Mouse (Mus musculus): Measurements from ENCODE around the gene P2rx3. TPM values are rescaled to one million over a fixed set of nuclear protein-coding genes. Genes with fewer than 3 reads are reported as not detected.

The P2rx3 gene
- not detected for total RNA-seq (2023)

DNA sequence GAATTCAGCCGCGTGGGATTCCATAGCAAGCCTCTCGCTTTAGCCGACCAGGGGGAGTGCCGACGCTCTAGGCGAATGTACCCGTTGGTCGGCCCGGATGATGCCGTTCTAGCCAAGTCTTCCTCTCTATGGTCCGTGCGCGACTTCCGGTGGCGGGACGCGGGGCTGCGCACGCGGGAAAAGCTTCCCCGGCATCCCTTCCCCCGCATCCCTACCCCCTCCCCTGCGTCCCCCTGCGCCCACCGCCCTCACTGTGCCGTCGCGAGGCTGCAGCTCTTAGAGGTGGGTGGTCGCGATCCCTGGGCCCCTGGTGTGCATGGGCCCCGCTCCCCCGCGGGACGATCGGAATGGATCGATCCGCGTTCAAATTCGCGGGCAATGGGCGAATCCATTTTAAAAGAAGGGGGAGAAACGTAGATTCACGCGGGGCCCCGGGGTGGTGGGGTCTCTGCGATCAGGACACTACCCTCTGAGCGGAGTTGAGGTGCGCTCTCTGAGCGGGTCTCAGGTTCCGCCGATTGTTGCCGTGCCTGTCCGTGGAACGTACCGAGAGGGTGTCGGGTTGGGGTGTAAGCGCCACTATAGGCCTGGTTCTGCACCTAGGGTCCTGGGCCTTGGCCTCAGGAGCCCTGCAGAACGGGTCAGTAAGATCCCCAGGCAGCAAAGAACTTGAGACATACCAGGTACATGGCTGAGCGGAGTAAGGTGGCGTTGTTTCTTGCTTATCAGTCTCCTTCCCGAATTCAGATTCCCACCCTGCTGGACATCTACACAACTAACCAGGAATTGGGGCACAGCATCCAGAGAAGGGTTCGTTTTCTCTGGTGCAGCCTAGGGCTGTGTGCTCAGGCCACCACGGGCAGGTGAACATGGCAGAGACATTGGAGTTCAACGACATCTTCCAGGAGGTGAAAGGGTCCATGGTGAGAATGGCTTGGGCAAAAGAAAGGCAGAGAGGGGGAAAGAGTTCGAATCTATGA, at the start of gene P2rx3, which contains the start of gene Ssrp1:
TSS of gene P2rx3 (minus strand) at position 416 of the 980 bp plus-strand sequence.
TSS of gene Ssrp1 (plus strand) at position 188 of the 980 bp plus-strand sequence.

DNA sequence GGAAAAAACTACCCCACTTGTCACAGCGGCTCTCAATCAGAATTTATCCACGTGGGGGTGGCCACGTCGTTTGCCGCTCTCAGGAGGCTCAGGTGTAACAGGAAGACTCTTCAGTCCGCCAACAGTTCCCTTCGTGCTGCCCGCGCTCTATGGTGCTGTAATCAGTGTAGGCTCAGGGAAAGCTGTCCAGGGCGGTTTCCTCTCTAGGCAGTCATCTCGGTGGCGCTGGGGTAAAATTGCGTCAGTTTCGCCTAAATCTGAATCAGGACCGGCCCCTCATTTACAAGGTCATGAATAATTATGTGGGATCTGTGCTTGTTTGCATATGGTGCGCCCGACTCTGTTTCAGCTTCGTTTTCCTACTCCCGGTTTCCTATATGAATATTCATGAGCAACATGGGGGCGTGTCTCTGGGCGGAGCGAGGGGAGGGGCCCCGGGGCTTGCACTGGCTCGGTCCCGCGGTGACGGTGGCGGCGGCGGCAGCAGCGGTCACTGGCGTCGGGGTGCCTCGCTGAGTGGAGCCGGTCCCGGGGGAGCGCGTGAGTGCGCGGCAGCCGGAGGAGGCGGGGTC, 10.4 kb upstream of the P2rx3 start, which contains the start of gene Tnks1bp1:
TSS of gene Tnks1bp1 (plus strand) at position 427 of the 572 bp plus-strand sequence.

DNA sequence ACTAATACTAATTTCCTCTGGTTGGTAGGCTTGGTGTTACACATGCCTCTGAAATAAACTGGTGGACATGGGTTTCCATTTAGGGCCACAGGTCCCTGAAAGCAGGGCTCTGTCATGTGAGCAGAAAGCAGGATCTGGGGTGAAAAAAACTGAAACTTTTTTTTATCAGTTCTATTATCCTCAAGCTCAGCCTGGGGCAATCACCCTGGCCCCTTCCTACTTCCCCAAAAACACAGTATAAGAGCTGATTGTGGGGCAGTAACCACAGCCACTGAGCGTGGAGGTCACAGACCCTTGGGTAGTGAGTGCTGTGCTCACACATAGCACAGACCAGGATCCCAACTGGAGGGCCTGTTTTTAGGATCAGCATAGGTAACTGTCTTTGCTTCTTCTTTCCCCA, 49.3 kb downstream of the P2rx3 start, which contains the start of gene Prg3:
TSS of gene Prg3 (plus strand) at position 286 of the 400 bp plus-strand sequence.

DNA sequence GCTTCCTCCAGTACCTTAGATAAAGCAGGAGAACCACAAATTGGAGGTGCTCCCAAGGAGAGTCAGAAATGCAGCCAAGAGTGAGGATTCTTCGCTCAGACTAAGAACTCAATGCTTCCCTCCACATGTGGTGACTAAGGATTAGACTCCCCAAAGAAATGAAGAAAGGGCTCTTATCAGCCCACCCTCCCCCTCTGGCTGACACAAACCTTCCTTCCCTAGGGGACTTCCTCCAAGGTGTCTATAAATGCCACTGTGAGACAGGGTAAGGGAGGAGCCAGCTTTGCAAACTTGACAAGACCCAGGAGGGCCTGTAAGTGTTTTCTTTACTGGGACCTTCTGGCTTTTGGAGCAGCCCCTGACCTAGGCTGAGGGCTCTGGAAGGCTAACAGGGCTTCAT, 57.1 kb downstream of the P2rx3 start, which contains the start of gene Prg2:
TSS of gene Prg2 (plus strand) at position 274 of the 400 bp plus-strand sequence.

Other genes starting within 250 kb of the P2rx3 start
- 10 to 100 TPM; 27.3 to 35.8 TPM for gene Ube2l6, start 238.6 kb downstream of the P2rx3 start, total RNA-seq (2023)
- not detected for gene Smtnl1, start 214.8 kb downstream of the P2rx3 start, total RNA-seq (2023)
- gene Timm10, start 210.5 kb downstream of the P2rx3 start, total RNA-seq (2023) = 10 to 100 TPM in 1 of 2 experiments, 1 to 10 TPM in 1; 10.0 to 12.7 TPM
- gene Slc43a1, start 198.6 kb downstream of the P2rx3 start, total RNA-seq (2023) = 1 to 10 TPM in 1 of 2 experiments, under 1 TPM in 1; 0.16 to 1.1 TPM
- gene Rtn4rl2, start 150.8 kb downstream of the P2rx3 start, total RNA-seq (2023) = not detected
- gene Slc43a3, start 100.9 kb downstream of the P2rx3 start, total RNA-seq (2023) = 1 to 10 TPM; 5.6 to 7.0 TPM
- gene Prg2, start 57.0 kb downstream of the P2rx3 start, total RNA-seq (2023) = 1 to 10 TPM; 1.0 to 5.5 TPM
- not detected for gene Prg3, start 49.2 kb downstream of the P2rx3 start, total RNA-seq (2023)
- 10 to 100 TPM; 73.4 to 76.5 TPM for gene Ssrp1, start 228 bp downstream of the P2rx3 start, total RNA-seq (2023)
- 10 to 100 TPM; 14.2 to 18.6 TPM for gene Tnks1bp1, start 10.6 kb upstream of the P2rx3 start, total RNA-seq (2023)
- 1 to 10 TPM; 3.0 to 5.2 TPM for gene Aplnr, start 98.8 kb upstream of the P2rx3 start, total RNA-seq (2023)
- not detected for gene Lrrc55, start 159.7 kb upstream of the P2rx3 start, total RNA-seq (2023)

Measured in monocyte, adult 59 days (primary cell).